Mouse (Mus musculus) spleen, postnatal 4 days (tissue): ENCODE measurements around the gene Gm45716.

ENCODE experiments used
- DNase-seq, 2 experiments: peaks; one replicate each; pipeline ENCODE4 v3.0.0; 2022; ENCODE audit warnings: low spot score in 2 of 2

Gm45716 gene

DNA sequence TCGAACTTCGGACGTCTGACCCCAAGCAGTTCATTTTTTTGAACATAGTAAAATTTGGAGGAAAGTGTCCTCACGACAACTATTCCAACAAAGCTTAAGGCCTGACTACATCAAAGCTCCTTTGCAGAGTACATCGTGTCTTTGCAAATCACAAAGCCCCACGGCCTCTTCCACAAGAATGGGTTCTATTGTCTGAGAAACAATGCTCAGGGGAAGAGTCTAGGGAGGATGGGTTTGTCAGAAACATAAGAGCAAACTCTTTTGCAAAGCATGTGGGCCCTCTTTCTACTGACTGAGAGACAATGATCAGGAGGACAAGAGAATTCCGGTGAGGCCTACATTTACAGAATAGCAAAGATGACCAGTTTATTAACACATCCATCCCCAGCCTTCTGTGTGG is 26.8 kb downstream of the Gm45716 start:
- DNase-seq, result no peak

GRCm38 (mm10) chr11:90220022-90220645 is 32.7 kb downstream of the Gm45716 start:
- DNase-seq, result no peak

GRCm38 (mm10) chr11:90220750-90221149 is 33.3 kb downstream of the Gm45716 start:
- no peak for DNase-seq

- no peak for DNase-seq
Measured at GRCm38 (mm10) chr11:90224914-90225470, 37.5 kb downstream of the Gm45716 start.

GRCm38 (mm10) chr11:90227000-90227922 is 39.8 kb downstream of the Gm45716 start:
- no peak for DNase-seq

DNA sequence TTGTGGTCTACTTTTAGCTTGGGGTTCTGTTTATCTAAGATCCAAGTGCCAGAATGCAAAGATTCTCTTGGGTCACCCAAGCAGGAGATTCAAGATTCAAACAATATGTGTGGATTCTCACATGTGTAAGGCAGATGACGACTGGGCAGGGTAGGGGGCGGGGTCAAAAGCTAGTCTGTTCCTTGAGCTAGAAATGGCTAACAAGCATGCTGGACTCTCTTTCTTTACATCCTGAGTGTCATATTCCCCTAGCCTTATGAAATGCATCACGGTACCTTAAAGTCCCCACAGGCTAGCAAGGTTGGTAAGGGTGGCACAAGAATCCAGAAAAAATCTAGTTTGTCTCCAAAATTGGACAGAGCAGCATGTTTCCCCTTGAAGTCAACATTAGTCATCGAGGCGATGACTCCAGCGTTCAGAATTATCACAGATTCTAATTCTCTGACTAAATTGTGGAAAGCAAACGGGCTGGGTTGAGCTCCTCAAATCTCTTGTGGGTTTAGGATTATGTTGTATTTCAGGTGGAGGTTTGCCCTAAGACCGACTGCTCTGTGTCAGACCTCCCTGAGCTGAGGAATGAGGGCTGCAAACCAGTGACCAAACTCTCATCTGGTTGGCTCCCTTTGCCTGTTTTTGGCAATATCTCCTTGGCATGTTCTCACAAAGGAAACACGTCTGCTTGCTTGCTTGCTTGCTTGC is 40.9 kb downstream of the Gm45716 start:
- no peak for DNase-seq

GRCm38 (mm10) chr11:90229800-90230199 is 42.3 kb downstream of the Gm45716 start:
- no peak for DNase-seq

GRCm38 (mm10) chr11:90230671-90231070 is 43.2 kb downstream of the Gm45716 start:
- no peak for DNase-seq

- no peak for DNase-seq
Measured at GRCm38 (mm10) chr11:90231631-90232030, 44.1 kb downstream of the Gm45716 start.

GRCm38 (mm10) chr11:90232685-90233084 is 45.2 kb downstream of the Gm45716 start:
- DNase-seq, result no peak

- DNase-seq, result no peak
Measured at GRCm38 (mm10) chr11:90235221-90235620, 47.7 kb downstream of the Gm45716 start.

GRCm38 (mm10) chr11:90237616-90238015 is 50.1 kb downstream of the Gm45716 start:
- no peak for DNase-seq

DNA sequence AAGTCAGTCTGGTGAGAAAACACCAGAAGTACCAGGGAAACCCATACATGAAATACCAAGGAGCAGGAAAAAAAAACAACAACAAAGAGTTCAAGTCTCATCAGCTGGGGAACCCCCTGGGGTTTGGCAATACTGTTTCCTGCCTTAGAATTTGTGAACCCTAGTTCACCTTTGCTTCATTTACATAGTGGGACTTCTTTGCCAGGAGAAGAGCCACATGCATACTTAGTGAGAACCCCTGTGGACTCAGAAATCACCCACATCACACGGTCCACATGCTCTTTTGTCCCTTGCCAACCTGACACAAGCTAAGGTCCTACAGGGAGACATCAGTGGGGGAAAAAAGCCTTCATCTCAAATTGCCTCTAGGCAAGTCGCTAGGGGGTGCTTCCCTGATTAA is 51.2 kb downstream of the Gm45716 start:
- DNase-seq, result no peak

- DNase-seq, result no peak
Measured at GRCm38 (mm10) chr11:90240652-90241330, 53.3 kb downstream of the Gm45716 start.

DNA sequence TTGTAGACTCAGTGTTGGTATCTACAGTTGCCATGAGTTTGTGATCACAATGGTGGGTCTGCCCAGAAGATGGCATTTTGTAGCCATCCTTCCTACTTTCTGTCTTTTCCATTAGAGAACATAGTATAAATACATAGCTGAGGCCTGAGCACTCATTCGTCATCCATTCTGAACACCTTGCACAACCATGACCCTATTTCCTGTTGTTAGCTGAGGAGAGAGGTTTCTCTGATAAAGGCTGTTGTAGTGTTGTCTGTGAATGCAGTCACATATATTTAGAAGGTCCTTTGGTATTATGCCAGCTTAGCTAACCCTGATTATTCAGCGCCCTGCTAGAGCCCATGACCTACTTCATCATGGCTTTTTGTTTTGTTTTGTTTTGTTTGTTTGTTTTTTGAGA is 54.4 kb downstream of the Gm45716 start:
- no peak for DNase-seq

DNA sequence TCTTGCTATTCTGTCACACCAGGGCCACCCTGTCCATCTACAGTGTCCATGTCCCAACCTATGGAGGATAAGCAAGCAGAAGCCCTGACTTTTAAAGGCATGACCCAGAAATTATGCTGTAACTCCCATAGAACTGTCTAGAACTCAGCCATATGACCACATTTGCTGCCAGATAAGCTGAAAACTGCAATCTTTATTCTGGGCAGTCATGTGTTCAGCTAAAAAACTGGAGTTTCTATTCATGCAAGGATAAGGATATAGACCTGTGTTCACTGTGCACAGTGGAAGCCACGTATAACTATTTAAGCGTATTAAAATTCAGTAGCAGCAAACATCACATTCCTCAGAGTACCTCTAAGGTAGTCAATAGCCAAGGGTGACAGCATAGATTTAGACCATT is 55.8 kb downstream of the Gm45716 start:
- DNase-seq, result no peak

GRCm38 (mm10) chr11:90245630-90246029 is 58.1 kb downstream of the Gm45716 start:
- no peak for DNase-seq

DNA sequence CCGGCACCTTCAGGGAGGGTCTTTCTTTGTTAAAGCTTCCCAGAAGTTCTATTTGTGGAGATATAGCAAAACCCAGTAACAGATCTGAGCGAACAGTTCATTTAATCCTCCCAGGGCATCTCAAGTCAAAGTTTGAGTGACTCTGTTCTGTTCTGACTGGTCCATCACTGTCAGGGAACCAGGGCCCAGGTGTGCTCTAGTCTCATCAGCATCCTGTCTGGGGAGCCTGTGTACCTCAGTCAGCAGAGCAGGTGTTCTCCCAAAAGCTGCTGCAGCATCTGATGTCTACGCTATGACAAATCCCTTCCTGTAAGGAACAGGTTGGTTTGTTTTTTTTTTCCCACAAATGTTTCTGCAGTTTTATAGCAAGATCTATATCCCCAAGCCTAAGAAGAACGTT is 59.2 kb downstream of the Gm45716 start:
- no peak for DNase-seq

DNA sequence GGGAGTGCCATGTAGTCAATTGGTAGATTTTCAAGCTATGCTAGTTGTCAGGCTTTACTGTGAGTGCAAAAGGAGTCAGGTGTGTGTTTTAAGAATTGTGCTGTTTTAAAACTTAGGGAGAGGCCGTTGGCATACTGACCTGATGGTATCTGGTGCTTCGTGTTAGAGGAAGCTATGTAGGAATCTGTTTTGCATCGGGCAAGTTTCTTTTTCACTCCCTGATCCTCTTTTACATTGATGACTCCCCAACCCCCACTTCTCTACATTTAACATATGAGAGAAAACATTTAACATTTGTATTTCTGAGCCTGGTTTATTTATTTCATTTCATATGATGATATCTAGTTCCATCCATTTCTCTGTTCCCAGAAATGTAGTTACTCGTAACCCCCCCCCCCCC is 60.3 kb downstream of the Gm45716 start:
- no peak for DNase-seq

- DNase-seq, result peak; percentile 96
Measured at GRCm38 (mm10) chr11:90249025-90249650, 61.7 kb downstream of the Gm45716 start, which contains the start of gene Mmd. Gene Mmd, plus strand, starts transcription at chr11:90249456.

DNA sequence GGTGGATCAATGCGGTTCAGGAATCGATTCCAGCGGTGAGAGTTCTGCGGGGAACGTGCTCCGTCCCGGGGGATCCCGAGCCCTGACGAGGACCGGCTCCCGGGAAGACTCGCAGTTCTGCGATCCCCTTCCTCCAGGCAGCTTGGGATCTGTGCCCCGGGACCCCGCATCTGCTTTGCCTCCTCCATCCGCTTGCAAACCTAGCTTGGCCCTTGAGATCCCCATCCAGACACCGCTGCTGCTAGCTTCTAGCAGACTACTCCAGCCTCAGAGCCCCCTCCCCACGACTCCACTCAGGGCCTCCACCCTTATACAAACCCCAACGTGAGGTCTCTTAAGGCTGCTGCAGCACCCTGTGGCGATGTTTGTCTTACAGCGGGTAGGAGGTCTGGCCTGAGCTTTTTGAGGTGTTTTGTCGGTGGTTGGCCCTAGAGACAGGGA is 62.2 kb downstream of the Gm45716 start:
- DNase-seq, result no peak
